Mouse (Mus musculus): ENCODE results near the gene Calhm4. TPM values are rescaled to one million over a fixed set of nuclear protein-coding genes. Genes with fewer than 3 reads are reported as not detected.
"Not testable (repeated sequence)": the region's sequence is repeated elsewhere in the genome, so short reads cannot be mapped to it uniquely, and the experiment has no call there.

The Calhm4 gene
- not detected for total RNA-seq (2021)
- long read RNA-seq, experiment 1, result 0 reads
- long read RNA-seq, experiment 2, result 0 reads

DNA sequence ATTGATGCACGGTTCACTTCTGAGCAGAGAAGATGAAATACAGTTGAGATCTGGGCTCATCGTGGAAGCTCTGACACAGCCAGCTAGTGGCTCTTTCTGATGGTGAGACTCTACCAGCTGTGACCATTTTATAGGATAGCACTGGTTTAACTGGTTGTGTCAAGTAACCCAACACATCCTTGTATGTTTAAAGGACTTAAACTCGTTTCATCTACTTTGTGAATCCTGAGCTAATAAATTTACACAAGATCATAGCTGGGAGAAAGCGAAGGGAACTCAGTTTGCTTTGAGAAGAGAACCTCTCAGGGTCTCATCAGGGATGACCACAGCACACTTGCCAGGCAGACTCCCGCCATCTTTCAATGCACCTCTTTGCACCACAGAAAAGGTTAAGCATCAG, at the start of gene Calhm4:
Gene Calhm4 (minus strand): TSS at position 101 of the 400 bp plus-strand sequence.
- DNase-seq (ENCODE audit: low spot score in 2 of 2), result no peak

DNA sequence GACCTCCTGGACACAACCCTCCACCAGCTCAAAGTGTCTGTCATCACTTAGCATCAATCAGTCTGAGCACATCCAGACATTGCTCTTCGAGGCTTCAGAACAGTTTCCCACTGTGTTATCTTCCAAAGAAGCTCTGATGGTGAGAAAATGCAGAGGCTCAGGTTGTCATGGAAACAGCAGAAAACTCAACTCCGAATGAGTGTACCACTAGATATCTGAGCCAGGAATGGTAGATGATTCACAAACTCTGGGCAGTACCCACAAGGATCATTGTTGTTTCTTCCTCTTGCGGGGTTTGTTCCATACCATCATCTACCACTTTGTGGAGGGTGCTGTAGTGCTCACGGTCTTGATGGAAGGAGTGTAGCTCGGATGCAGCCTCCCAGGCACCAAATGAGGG, 47.8 kb upstream of the Calhm4 start:
- peak; percentile 37 to 45 for DNase-seq (ENCODE audit: low spot score in 2 of 2)

DNA sequence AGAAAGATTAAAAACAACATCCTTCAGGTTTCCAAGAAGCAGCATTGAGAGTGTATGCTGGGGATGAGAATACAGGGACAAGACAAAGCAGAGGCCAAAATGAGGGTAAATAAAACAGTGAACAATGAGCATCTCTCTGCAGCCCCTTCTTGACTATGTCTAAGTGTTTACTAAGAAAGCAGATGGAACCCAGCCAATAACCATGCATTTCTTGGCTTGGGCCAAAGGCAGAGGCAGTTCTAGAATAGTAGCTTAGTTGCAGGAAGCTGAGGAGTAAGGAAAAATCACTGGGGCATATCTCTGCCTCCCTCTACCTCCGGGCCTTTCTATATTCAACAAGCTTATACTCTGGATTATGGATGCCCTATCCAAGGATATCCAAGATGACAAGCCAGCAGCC, 46.4 kb upstream of the Calhm4 start:
- no peak for DNase-seq (ENCODE audit: low spot score in 2 of 2)

DNA sequence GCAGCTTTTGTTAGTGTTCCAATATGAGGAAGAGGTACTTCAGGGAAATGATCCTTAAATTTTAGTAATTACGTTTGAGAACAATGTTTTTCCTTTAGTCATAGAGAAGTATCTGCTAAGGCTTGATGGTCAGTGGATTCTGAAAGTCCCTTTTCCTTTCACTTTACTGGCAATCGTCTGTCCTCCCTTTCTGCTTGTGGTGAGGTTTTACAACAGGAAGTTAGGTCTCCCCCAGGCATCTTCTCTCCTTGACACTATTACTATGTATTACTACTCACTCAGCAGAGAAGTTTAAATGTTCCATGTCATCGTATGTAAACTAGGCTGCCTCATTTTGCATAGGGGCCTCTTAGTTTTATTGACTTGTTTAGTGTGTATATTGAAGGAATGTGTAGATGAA, 45.4 kb upstream of the Calhm4 start:
- DNase-seq (ENCODE audit: low spot score in 2 of 2), result no peak

DNA sequence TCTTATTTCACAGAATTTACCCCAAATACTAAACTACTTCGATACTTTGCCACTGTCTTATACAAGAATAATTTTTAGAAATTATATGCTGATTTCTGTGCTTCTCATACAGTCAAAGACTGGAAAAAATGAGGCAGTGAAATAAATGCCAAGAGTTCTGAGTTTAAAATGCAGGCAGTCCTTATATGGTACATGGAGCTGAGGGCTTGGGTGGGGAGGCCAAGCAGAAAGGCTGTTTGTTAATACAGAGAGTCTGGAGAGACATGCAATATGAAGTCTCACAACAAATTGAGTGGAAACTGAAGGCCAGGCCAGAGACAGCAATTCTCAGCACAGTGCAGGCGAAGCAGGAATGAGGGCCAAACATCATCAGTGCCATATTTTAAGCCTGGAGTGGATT, 44.4 kb upstream of the Calhm4 start:
- DNase-seq (ENCODE audit: low spot score in 2 of 2), result no peak

DNA sequence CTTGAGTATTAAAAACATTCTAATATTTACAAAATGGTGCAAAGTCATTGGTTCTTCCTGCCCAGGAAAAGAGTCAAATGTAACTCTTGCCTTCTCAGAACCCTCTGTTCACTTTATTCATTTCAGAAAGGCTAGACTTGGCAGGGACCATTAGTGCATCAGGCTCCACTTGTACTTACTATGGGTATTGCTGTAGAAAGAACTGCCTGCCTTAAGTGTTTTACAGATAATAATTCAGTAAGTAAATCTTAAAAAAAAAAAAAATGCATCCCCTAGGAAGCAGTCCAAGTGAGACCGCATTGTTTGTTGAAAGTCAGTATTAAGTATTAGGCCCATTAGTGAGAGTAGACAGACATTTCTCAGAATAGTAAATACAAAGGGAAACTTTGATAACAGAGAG, 42.4 kb upstream of the Calhm4 start:
- DNase-seq (ENCODE audit: low spot score in 2 of 2), result no peak

DNA sequence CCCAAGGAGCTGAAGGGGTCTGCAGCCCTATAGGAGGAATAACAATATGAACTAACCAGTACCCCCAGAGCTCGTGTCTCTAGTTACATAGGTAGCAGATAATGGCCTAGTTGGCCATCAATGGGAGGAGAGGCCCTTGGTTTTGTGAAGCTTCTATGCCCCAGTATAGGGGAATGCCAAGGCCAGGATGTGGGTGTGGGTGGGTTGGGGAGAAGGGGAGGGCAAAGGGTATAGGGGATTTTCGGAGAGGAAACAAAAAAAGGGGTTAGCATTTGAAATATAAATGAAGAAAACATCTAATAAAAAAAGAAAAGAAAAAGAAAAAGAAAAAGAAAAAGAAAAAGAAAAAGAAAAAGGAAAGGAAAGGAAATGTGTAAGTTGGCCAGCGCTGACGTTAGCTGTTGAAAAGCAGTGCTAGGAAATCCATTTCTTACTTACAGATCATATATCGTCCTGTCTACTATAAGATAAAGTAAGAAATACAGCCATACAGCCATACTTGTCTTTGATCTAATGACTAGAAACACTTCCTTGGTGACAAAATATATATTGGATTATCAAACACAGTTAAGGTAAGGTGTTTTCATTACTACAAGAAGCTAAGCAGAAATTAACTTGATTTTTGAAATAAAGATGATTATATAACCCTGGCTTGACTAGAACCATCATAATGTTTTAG, 30.6 kb upstream of the Calhm4 start:
- no peak for DNase-seq (ENCODE audit: low spot score in 2 of 2)

DNA sequence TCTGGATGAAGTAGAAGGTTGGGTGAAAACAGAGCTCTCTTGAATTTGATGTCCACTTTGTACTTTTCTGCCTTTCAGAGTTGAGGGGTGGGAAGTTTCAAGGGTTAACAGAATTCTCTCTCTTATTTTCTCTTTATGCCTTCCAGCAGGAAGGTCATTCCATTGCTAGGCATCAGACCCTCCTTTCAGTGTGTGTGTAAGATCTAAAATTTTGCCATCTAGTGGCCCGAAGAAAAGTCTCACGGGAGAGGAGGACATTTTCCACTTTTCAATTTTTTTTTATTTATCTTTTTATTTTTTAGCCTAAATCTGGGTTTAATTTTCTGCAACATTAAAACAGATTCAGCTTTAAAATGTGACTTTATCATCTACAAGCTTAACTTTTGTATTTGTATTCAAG, 27.5 kb upstream of the Calhm4 start:
- no peak for DNase-seq (ENCODE audit: low spot score in 2 of 2)

DNA sequence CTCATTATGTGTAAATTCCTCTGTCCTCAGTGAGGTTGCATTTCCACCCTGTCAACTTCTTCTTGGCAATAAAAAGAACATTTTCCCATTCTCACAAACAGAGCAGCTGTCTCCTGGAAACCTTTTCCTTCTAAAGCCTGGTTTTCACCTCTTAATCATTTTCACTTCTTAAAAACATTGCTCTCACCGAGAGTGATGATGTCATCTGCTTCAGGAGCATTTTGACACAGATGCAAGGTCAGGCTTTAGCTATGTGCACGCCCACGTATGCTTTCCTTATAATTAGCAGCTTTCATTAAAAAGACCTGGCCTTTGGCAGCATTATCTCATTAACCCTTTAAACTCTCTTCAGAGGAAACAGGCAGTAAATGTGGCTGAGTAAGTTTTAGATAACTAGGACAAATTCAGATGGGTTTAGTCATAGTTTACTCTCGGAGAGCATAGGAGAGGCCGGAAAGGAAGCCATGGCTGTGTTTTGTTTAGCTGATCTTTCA, 26.9 kb upstream of the Calhm4 start:
- no peak for DNase-seq (ENCODE audit: low spot score in 2 of 2)

DNA sequence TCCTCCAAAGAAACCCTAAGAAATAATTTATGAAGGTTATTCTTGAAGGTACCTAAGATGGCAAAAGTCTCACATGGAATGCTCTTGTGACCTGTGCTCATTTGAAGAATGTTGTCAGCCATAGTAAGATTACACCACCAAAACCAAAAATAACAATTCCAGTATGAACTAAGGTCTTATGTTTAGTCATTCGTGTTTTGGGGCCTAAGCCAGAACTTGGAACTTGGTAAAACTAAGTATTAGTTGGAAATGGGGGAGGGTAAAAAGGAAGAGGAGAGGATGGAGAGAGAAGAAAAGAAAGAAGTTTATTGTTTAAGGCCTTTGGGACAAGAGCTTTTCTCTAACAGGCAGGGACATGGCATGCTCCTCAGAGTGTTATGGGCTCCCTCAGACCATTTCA, 25.5 kb upstream of the Calhm4 start:
- no peak for DNase-seq (ENCODE audit: low spot score in 2 of 2)

DNA sequence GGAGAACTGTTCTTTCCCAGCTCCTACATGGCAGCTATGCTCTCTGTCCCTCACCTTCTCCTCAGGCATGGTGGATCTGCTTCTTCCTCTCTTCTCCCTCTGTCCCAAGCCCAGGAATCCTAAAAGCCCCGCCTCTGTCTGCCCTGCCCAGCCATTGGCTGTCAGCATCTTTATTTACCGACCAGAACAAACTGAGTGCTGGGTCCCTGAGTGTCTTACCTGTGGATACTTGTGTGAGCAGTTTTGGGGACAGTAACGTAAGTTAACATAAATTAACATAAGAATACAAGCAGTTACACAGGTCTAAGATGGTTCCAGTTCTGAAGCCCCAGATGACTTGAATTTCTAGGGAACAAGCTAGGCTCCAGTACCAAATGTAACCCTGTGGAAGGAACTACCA, 22.5 kb upstream of the Calhm4 start:
- no peak for DNase-seq (ENCODE audit: low spot score in 2 of 2)

DNA sequence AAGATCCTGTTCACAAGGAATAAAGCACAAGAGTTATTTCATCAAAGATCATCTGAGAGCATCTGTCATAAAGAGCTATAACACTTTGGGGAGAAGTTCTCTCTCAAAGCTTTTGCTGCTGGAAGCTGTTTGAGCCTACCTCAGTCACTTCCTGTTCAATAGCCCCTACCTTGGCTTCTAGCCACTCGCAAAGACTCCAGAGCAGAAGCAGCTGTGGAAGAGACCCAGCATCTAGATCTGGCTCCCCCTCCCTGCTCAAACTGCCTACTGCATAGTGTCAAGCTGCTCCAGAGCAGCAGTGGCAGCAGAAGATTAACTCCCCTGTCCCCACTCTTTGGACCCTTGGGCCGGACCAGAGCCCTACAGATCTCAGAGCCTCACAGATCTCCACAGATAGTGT, 9.9 kb upstream of the Calhm4 start:
- DNase-seq (ENCODE audit: low spot score in 2 of 2), result no peak

DNA sequence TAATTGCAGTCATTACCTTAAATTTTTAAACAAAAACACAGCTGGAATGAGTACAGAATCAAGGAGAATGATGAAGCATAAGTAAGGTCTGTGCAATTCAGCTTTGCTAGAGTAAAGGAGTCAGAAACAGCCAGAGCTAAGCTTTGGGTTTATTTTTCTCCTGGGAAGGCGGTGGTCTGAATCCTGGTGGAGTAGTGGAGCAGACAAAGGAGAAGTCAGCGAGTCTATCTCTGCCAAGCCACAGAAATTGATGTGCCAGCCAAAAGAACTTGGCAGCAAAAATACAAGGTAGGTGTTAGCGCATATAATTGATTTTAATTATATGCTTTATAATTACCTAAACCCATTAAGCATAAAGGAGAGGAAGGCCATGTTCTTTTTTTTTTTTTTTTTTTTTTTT, 6.7 kb downstream of the Calhm4 start, which contains the start of gene Trappc3l:
Gene Trappc3l (plus strand): TSS at position 197 of the 400 bp plus-strand sequence.
- DNase-seq (ENCODE audit: low spot score in 2 of 2), result no peak

DNA sequence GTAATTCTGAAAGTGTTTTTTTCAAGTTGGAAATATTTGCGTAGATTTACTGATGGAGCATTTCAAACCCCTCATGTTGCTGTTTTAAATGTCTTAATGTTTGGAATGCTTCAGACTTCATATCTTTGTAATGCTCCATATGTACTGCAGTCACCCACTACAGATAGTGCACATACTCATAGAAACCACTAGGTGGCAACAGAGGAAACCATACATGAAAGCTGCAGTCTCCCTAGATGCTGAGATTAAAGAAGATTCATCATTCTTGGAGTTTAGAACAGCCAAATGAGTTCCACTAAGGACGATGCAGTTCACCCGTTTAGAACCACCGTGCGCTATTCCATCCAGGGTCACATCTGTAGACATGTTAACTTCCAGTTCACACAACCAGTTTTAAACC, 7.5 kb downstream of the Calhm4 start:
- DNase-seq (ENCODE audit: low spot score in 2 of 2), result peak in 1 of 2 experiments; percentile 2

DNA sequence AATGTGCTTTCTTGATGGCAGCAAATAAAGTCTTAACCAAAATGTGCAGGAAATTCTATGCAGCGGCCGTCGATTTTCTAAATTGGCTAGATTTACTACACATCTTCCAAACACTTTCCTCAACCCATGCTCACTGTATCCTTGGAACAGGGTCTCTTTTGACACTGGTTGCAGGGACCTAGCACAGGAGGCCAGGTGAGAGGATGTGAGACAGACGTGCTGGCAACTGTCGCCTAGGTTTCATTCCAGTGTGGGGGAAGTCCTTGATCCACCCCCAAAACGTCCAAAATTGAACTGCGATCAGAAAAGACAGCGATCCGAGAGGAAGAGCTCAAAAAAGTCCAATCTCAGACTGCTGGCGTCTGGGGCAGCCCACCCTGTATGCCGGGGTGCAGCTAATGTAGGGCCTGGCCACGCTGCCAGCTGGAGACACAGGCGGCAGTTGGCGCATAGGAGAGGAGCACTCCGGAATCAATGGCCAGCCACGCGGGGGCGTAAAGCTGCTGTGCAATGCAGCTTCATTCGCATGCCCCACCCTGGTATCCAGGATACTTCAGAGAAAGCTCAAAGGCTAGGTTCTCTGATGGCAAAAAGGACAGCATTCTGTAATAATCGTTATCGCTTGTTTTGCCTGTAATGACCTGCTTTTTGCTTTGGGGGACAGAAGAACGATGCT, 10.3 kb downstream of the Calhm4 start:
- peak; percentile 76 to 84 for DNase-seq (ENCODE audit: low spot score in 2 of 2)

DNA sequence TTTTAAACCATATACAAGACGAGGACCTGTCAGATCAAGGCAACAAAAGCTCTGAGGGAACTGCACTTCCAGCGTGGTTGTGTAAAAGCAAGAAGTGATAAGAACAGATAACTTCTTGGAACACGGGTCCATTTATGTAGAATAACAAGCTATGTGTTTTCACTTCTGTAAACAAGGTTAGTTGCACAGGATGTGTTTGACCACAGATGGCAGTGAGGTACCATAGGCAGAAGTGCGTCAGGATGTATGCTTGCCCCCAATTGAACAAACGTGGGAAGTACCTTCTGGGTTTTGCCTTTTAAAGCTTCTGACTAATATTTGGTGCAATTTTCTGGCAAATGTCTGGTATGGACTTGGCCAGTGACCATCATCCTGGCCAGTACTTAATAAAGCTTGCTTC, 13.8 kb downstream of the Calhm4 start:
- no peak for DNase-seq (ENCODE audit: low spot score in 2 of 2)

DNA sequence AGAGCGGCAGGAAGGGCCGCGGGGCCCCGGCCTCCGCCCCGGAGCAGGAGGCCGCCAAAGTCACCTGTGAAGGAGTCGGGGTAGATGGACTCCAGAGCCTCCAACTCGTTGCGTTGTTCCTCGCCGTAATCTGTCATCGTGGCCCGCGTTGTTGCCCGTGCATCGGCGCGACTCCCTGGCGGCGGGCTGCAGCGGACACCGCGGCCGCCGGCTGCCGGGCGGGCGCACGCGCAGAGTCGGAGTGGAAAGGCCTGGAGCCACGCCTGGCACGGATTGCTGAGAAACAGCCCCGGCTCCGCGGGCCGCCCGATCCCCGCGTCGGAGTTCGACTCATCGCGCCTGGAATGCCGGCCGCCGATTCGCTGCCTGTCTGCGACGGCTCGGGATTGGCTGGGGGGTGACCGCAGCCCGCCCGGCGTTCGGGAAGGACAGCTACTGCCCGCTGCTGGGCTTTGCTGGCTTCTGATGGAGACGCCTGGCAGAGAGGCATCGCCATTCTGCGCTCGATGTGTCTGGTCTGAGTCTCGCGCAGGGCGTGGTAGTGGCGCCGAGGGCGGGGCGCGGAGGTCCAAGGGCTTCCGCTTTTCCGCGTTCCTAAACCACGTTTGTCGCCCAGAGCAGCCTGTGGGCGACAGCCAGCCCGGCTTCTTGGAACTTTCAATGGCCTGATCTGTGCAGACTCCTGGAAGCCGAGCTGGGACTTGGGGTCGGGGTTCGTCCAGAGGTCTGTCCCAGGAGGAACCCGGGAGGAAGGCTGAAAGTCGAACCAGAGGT, 24.6 kb downstream of the Calhm4 start, which contains the start of gene Rwdd1:
Gene Rwdd1 (minus strand): TSS at position 323 of the 774 bp plus-strand sequence.
- DNase-seq (ENCODE audit: low spot score in 2 of 2), result peak; percentile 96 to 99

DNA sequence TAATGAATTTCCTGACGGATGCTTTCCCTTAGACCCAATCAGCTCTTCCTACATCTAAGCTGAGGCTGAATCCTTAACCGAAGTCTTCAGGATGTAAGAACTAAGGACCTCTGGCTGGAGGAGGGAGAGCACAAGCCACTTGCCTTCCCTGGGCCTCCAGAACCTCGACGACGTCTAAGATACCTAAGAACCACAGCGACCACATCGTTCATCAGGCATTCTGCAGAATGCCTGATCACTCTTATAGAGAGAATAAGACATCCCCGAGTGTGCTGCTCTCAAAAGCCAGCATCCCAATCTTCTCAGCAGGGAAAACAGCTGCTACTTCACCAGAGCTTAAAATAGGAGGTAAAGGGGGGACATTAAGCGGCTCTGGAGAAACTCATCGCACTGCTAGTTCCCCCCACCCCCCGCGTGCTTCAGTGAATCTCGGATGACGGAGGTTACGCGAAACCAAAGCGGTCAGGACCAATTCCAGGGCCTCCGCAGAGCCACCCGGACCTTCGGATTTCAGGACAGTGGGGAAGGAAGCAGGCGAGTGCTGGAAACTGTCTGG, 25.3 kb downstream of the Calhm4 start:
- no peak for DNase-seq (ENCODE audit: low spot score in 2 of 2)

DNA sequence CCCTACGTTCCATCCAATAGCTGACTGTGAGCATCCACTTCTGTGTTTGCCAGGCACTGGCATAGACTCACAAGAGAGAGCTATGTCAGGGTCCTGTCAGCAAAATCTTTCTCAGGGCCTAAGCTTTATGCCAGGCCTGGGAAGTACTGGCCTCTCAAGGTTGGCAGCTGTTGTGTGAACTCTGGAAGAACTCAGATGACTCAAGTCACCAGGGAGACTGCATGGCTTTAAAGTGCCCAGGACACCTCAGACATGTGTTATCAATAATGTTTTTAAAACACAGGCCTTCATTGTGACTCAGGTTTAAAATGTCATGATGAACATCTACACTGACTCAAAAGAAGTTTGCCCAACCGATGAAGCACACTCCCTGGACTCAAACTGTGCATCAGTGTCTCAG, 30.9 kb downstream of the Calhm4 start:
- DNase-seq (ENCODE audit: low spot score in 2 of 2), result no peak

DNA sequence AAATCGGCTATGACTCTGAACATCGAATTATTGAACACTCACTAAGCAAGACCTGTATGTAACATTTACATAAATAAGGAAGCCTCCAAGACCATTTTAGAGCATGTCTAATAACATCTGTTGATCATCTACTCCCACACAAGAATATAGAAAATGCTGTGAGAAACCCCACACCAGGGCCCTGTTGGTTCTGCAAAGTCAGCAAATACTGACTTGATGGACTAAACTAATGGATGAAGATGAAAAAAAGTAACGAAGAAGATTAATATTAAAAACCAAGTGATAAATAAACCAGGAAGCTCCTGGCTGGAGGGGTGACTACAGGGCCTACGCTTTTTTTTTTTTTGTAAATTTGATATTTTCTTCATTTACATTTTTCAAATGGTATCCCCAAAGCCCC, 31.5 kb downstream of the Calhm4 start:
- no peak for DNase-seq (ENCODE audit: low spot score in 2 of 2)

DNA sequence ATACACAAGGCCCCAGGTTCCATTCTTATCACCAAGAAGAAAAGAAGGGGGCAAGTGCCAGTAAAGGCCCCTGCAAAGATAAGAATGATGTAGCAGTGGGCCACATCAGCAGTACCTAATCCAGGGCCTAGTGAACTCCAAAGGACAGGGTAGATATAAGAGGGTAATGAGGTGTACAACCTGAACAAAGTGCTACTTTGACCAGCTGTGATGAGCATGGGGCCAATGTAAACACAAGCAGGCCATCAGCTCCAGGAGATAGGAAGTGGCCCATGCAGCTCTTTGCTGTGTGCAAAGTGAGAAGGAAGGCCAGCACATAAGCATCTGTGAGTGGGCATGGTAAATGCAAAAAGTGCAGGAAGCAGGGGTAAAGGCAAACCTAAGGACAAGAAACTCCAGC, 45.7 kb downstream of the Calhm4 start:
- no peak for DNase-seq (ENCODE audit: low spot score in 2 of 2)

DNA sequence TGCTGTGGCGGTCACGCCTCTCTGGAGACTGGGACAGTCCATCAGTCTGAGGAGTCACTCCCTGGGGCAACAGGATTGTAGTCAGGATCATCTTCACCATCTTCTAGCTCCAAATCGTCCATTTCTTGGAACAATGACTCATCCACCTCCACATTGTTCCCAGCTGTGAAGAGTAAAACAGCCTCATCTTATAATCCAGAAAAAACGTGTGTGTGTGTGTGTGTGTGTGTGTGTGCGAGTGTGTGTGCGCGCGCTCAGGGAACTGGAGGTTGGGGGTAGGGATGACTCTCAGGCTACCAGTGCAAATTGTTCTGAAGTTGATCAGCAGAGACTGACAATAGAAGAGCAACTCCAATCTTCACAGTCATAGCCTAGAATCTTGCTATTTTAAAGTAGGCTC, 47.4 kb downstream of the Calhm4 start:
- not testable (repeated sequence) for DNase-seq (ENCODE audit: low spot score in 2 of 2)
